Mouse (Mus musculus) forebrain, postnatal 0 days (tissue): ENCODE results near the gene Slc22a12. TPM values are rescaled to one million over a fixed set of nuclear protein-coding genes. Genes with fewer than 3 reads are reported as not detected.
A peak's percentile ranks its signal among the peaks of the same experiment; 100 is the strongest.

Experiments used
- ATAC-seq: fragments of 200-750 bp; cut with Nextera tagmentation; 2 replicates; pipeline ENCODE4 v1.8.0; 2017; ENCODE audit warnings: mild to moderate bottlenecking, moderate library complexity
- DNase-seq: peaks from one replicate; pipeline ENCODE4 v3.0.0-alpha.2; 2015
- H3K27ac ChIP-seq: fragments of 300-500 bp; sonication (generic); 2 replicates; pipeline ENCODE4 v1.5.1; 2014; ENCODE audit warnings: low read depth, mild to moderate bottlenecking, antibody characterized with exemption, low read length, moderate library complexity, mixed read lengths
- H3K27me3 ChIP-seq: fragments of 300-500 bp; sonication (generic); 2 replicates; pipeline ENCODE4 v1.6.1; 2014; ENCODE audit warnings: mild to moderate bottlenecking, low read length, mixed read lengths; ENCODE audit not compliant: insufficient read depth
- H3K36me3 ChIP-seq: fragments of 300-500 bp; sonication (generic); 2 replicates; pipeline ENCODE4 v1.6.1; 2014; ENCODE audit warnings: mild to moderate bottlenecking, moderate library complexity; ENCODE audit not compliant: insufficient read depth
- H3K4me1 ChIP-seq: fragments of 300-500 bp; sonication (generic); 2 replicates; pipeline ENCODE4 v1.6.1; 2014; ENCODE audit warnings: antibody characterized with exemption; ENCODE audit not compliant: insufficient read depth
- H3K4me2 ChIP-seq: fragments of 300-500 bp; sonication (generic); 2 replicates; pipeline ENCODE4 v1.6.1; 2014; ENCODE audit warnings: low read depth, mild to moderate bottlenecking, moderate library complexity
- H3K4me3 ChIP-seq: fragments of 300-500 bp; sonication (generic); 2 replicates; pipeline ENCODE4 v1.5.1; 2014; ENCODE audit warnings: low read depth, low read length, mixed read lengths
- H3K9ac ChIP-seq: fragments of 300-500 bp; sonication (generic); 2 replicates; pipeline ENCODE4 v1.6.1; 2014; ENCODE audit warnings: mild to moderate bottlenecking
- H3K9me3 ChIP-seq: fragments of 300-500 bp; sonication (generic); 2 replicates; pipeline ENCODE4 v1.6.1; 2016; ENCODE audit warnings: low read length
- CTCF ChIP-seq: sonication (generic); IDR thresholded peaks from 2 replicates; pipeline ENCODE4 v1.5.1; 2016; ENCODE audit warnings: antibody characterized with exemption, control low read depth, low read depth
- WGBS: fragments of 180-500 bp; shearing (Covaris S2); extraction: QIAGEN DNeasy Blood & Tissue Kit; methylation state at CpG from one replicate; pipeline ENCODE4 v1.1.7; 2014; 5-methylcytosine and 5-hydroxymethylcytosine counted together
- polyA plus RNA-seq: library from polyadenylated mRNA; unstranded; fragments of >200 nt; fragmentation: Nextera tagmentation; extraction: Ambion mirVana; gene quantifications from 2 replicates; pipeline ENCODE4 v1.2.1, GENCODE M21; 2015
- total RNA-seq: library from RNA; depleted of rRNA; stranded (reverse); fragments of >200 nt; gene quantifications from 2 replicates; pipeline ENCODE4 v1.2.3, GENCODE M21; 2014

The Slc22a12 gene
- total and polyA plus RNA-seq, 2 experiments from 2014 or later: 0.40 TPM; not detected in 1

GRCm38 (mm10) chr19:6519483-6519882 is 23.3 kb downstream of the Slc22a12 start:
- peak overlapping the region; percentile 86 for H3K27ac ChIP-seq
- H3K4me1 ChIP-seq: peaks cover 21% of the 10 kb centered on the region
- no peaks in the 10 kb centered on the region for H3K9me3 ChIP-seq
- H3K4me2 ChIP-seq: no peak overlapping the region
- H3K27me3 ChIP-seq: no peaks in the 10 kb centered on the region
- ATAC-seq (peak; percentile 51), DNase-seq (no peak)
- no peak overlapping the region for H3K4me3 ChIP-seq
- peaks cover 79% of the 10 kb centered on the region for H3K36me3 ChIP-seq
- no peak overlapping the region for H3K9ac ChIP-seq
- WGBS: 58% methylated on average over 2 of the region's 2 CpGs
- TF ChIP-seq CTCF: no peak

DNA sequence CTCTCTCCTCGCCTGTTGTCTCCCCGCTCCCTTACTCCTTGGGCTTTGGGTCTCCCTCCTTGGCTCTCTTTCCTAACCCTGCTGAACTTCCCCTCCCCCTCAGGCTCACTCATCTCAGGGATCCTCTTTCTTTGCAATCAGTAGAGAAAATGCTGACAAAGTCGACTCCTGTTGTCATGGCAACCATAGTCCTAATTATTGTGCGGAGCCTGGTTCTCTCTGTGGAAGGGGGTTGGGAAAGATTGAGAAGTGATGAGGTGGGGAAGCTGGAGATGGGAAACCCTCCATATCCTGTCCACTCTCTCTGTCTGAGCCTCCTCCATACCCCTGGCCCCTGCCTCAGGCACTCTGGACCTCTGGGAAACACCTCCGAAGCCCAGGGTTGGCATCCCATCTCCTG is 24.2 kb downstream of the Slc22a12 start:
- Histone ChIP-seq H3K4me2 (peak overlapping the region; percentile 37), H3K36me3 (peaks cover 73% of the 10 kb centered on the region), H3K9ac (no peak overlapping the region), H3K9me3 (no peaks in the 10 kb centered on the region), H3K27me3 (no peaks in the 10 kb centered on the region), H3K4me1 (peaks cover 21% of the 10 kb centered on the region), H3K27ac (peak overlapping the region; percentile 86), H3K4me3 (no peak overlapping the region)
- ATAC-seq (peak; percentile 84), DNase-seq (peak; percentile 85)
- WGBS: 6% methylated on average over 5 of the region's 5 CpGs
- TF ChIP-seq CTCF: no peak

DNA sequence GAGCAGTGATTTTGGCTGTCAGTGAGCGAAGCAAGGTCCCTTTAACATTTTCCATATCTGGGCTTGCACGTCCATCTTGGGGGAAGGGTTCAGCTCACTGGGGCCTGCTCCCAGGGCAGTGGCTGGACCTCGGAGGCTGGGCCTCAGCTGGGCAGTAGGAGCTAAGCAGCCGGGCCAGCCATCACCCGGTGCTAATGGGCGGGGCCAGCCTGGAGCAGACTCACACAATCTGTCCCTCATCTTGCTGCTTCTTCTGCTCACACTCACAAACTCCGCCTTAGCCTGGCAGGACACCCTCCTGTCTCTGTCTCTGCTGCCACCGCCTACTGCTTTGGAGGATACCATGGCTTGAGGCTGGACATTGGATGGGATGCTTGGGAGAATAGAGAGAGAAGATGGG is 26.7 kb downstream of the Slc22a12 start:
- Histone ChIP-seq H3K27ac (no peak overlapping the region), H3K27me3 (no peaks in the 10 kb centered on the region), H3K36me3 (peaks cover 69% of the 10 kb centered on the region), H3K9ac (no peak overlapping the region), H3K4me1 (peaks cover 21% of the 10 kb centered on the region), H3K4me2 (no peak overlapping the region), H3K9me3 (no peaks in the 10 kb centered on the region), H3K4me3 (no peak overlapping the region)
- WGBS: 69% methylated on average over 8 of the region's 8 CpGs
- no peak for TF ChIP-seq CTCF
- no peak for DNase-seq
- no peak for ATAC-seq

- ATAC-seq: no peak
- no peak for TF ChIP-seq CTCF
- no peaks in the 10 kb centered on the region for H3K27me3 ChIP-seq
- no peak overlapping the region for H3K4me3 ChIP-seq
- DNase-seq: no peak
- H3K27ac ChIP-seq: no peak overlapping the region
- H3K4me2 ChIP-seq: no peak overlapping the region
- peaks cover 69% of the 10 kb centered on the region for H3K36me3 ChIP-seq
- peaks cover 21% of the 10 kb centered on the region for H3K4me1 ChIP-seq
- 65% methylated on average over 5 of the region's 5 CpGs for WGBS
- no peaks in the 10 kb centered on the region for H3K9me3 ChIP-seq
- H3K9ac ChIP-seq: no peak overlapping the region
Measured at GRCm38 (mm10) chr19:6515448-6515847, 27.4 kb downstream of the Slc22a12 start.

- WGBS: 80% methylated on average over 6 of the region's 6 CpGs
- ATAC-seq: no peak
Measured at GRCm38 (mm10) chr19:6514940-6515339, 27.9 kb downstream of the Slc22a12 start.

DNA sequence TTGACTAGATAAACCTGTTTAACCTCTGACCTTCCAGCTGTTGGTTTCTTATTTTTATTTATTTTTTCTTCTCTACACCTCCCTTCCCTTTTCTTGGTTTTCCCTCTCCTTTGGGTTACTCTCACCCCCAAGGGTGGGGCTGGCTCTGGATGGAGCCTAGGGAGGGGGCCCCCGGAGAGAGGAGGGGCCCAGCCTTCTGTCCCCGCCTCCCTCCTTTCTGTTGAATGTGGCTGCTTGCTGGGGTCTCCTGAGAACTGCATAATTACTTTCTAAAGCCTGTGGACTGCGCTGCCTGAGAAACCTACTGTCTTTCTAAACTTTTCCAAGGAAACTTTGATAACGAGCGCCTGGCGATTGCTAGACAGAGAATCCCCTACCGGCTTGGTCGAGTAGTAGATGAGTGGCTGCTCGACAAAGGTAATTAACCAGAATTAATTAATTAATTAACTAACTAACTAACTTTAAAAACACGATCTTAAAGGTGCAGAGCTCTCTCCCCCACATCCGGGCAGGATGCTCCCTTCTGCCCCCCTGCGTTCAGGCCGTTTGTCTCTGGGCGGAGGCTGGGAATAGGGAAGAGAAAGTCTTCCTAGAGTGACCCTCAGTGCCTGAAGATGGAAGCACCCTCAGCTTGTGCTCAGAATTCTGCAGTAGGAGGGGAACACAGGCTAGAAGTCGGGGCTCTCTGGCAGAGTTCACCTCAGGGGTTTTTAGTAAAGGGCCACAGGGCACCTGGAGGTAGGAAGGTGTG is 29.3 kb downstream of the Slc22a12 start:
- no peak for ATAC-seq
- no peak overlapping the region for H3K4me2 ChIP-seq
- TF ChIP-seq CTCF: peak; percentile 32
- no peaks in the 10 kb centered on the region for H3K9me3 ChIP-seq
- WGBS: 15% methylated on average over 15 of the region's 15 CpGs
- no peak overlapping the region for H3K4me3 ChIP-seq
- H3K4me1 ChIP-seq: peaks cover 12% of the 10 kb centered on the region
- peak overlapping the region; percentile 4; the same call in 1 of the 2 replicates for H3K27ac ChIP-seq
- H3K9ac ChIP-seq: no peak overlapping the region
- DNase-seq: no peak
- peaks cover 68% of the 10 kb centered on the region for H3K36me3 ChIP-seq
- no peaks in the 10 kb centered on the region for H3K27me3 ChIP-seq

More at GRCm38 (mm10) chr19:6514940-6515339, 27.9 kb downstream of the Slc22a12 start:
- Histone ChIP-seq H3K36me3 (peaks cover 69% of the 10 kb centered on the region), H3K9ac (no peak overlapping the region), H3K4me2 (no peak overlapping the region), H3K9me3 (no peaks in the 10 kb centered on the region), H3K4me3 (no peak overlapping the region), H3K4me1 (peaks cover 21% of the 10 kb centered on the region), H3K27ac (no peak overlapping the region), H3K27me3 (no peaks in the 10 kb centered on the region)
- DNase-seq: no peak
- TF ChIP-seq CTCF: no peak

DNA sequence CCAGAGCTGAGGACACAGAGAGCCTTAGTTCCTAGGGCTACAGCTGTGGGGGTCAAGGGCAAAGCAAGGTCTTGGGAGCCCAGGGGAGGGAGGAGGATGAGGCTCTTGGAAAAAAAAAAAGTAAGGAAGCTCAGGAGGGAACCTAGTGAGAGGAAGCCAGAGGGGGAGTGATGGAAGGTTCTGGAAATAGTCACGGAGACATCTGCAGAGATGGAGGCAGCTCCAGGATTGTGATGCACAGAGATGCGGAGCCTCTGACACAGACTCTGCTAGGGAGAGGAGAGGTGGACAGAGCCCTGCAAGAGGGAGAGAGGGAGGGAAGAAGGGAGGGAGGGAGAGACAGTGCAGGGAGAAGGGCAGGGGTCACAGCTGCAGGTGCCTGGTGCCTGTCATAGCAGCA is 32.3 kb downstream of the Slc22a12 start:
- DNase-seq (no peak), ATAC-seq (no peak)
- Histone ChIP-seq H3K4me2 (no peak overlapping the region), H3K4me1 (no peaks in the 10 kb centered on the region), H3K4me3 (no peak overlapping the region), H3K36me3 (peaks cover 75% of the 10 kb centered on the region), H3K27ac (no peak overlapping the region), H3K9me3 (no peaks in the 10 kb centered on the region), H3K27me3 (no peaks in the 10 kb centered on the region), H3K9ac (no peak overlapping the region)
- no peak for TF ChIP-seq CTCF
- 90% methylated on average over 2 of the region's 2 CpGs for WGBS
